Mouse (Mus musculus) kidney, embryonic 16.5 days (tissue): ENCODE results near the gene Rac3. TPM values are rescaled to one million over a fixed set of nuclear protein-coding genes. Genes with fewer than 3 reads are reported as not detected.
"Not testable (repeated sequence)": the region's sequence is repeated elsewhere in the genome, so short reads cannot be mapped to it uniquely, and the experiment has no call there.

ENCODE experiments used
- ATAC-seq: fragments of 200-750 bp; cut with Nextera tagmentation; 2 replicates; pipeline ENCODE4 v1.8.0; 2017; ENCODE audit warnings: moderate TSS enrichment; ENCODE audit not compliant: low FRiP score, low TSS enrichment
- H3K27ac ChIP-seq: fragments of 300-500 bp; sonication (generic); 2 replicates; pipeline ENCODE4 v1.5.1; 2014; ENCODE audit warnings: low read length
- H3K27me3 ChIP-seq: fragments of 300-500 bp; sonication (generic); 2 replicates; pipeline ENCODE4 v1.6.1; 2014; ENCODE audit warnings: low read length, control low read depth, mixed read lengths; ENCODE audit not compliant: insufficient read depth
- H3K36me3 ChIP-seq: fragments of 300-500 bp; sonication (generic); 2 replicates; pipeline ENCODE4 v1.6.1; 2014; ENCODE audit warnings: low read length, control low read depth, mixed read lengths; ENCODE audit not compliant: insufficient read depth
- H3K4me1 ChIP-seq: fragments of 300-500 bp; sonication (generic); 2 replicates; pipeline ENCODE4 v1.6.1; 2014; ENCODE audit warnings: low read length, control low read depth, mixed read lengths; ENCODE audit not compliant: insufficient read depth
- H3K4me2 ChIP-seq: fragments of 300-500 bp; sonication (generic); replicated peaks from 2 replicates; pipeline ENCODE4 v1.6.1; 2014; ENCODE audit warnings: low read depth, low read length
- H3K4me3 ChIP-seq: fragments of 300-500 bp; sonication (generic); 2 replicates; pipeline ENCODE4 v1.5.1; 2014; ENCODE audit warnings: mild to moderate bottlenecking, low read length
- H3K9ac ChIP-seq: fragments of 300-500 bp; sonication (generic); replicated peaks from 2 replicates; pipeline ENCODE4 v1.6.1; 2014; ENCODE audit warnings: low read length
- H3K9me3 ChIP-seq: fragments of 300-500 bp; sonication (generic); 2 replicates; pipeline ENCODE4 v1.6.1; 2016; ENCODE audit warnings: low read length, control low read depth
- WGBS: fragments of 180-500 bp; shearing (Covaris S2); extraction: QIAGEN DNeasy Blood & Tissue Kit; methylation state at CpG from one replicate; pipeline ENCODE4 v1.1.7; 2014; 5-methylcytosine and 5-hydroxymethylcytosine counted together
- polyA plus RNA-seq: library from polyadenylated mRNA; unstranded; fragments of >200 nt; fragmentation: Nextera tagmentation; extraction: Ambion mirVana; gene quantifications from 2 replicates; pipeline ENCODE4 v1.2.1, GENCODE M21; 2015

Rac3 gene
- polyA plus RNA-seq, 1 experiment from 2014 or later = 38.7 TPM

DNA sequence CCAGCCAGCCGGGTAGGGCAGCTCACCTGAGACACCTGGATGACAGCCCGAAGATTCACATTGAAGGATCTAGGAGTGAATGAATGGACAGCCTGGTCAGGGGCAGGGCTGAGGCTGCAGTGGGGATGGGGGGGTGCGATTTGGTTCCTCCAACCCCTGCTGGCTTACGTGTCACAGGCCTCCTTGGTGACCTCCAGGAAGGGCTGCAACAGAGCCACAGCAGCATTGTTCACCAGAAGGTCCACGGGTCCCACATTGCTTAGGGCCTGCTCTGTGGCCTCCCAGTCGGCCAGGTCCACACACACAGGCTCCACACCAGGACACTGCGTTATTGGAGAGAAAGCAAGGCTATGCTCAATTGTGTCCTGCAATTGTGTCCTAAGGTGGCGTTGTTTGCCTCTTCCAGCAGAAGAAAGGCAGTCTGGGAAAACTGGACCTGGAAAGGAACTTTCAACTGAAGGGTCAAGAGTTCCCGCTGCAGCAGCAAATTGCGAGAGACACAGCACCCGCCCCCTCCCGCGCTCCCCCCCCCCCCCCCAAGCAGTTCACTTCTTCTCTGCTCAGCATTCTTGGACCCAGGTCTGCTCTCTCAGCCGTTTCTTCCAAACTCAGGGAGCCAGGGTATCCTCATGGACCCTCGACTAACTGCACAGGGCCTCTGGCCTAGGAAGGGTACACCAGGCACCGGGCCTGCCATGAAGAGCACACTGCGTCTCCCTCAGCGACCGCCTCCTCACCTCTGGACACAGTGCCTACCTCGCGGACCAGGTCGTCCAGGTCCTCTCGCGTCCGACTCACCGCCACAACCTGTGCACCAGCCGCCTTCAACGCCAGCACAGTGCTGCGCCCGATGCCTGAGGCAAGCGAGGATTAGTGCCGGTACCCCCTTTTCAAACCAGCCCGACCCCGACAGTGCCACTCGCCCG is 5.2 kb downstream of the Rac3 start:
- 19% methylated on average over 33 of the region's 36 CpGs for WGBS
- ATAC-seq = peak; percentile 62
- peak overlapping the region; percentile 72 for H3K4me3 ChIP-seq
- H3K27me3 ChIP-seq = peaks cover 6% of the 10 kb centered on the region; the same call in 1 of the 2 replicates
- H3K9me3 ChIP-seq = no peaks in the 10 kb centered on the region
- H3K36me3 ChIP-seq = no peaks in the 10 kb centered on the region
- H3K9ac ChIP-seq = peak overlapping the region; percentile 68
- H3K4me2 ChIP-seq = peak overlapping the region; percentile 92
- peak overlapping the region; percentile 61; the same call in 1 of the 2 replicates for H3K27ac ChIP-seq
- peaks cover 20% of the 10 kb centered on the region for H3K4me1 ChIP-seq

GRCm38 (mm10) chr11:120727169-120727527 is 5.9 kb downstream of the Rac3 start, which contains the start of gene Dcxr:
TSS of gene Dcxr (minus strand) at chr11:120727281.
- peak within 1 kb of the TSS; percentile 92 for H3K4me2 ChIP-seq
- H3K36me3 ChIP-seq = no peaks in the 10 kb centered on the region
- peaks cover 6% of the 10 kb centered on the region; the same call in 1 of the 2 replicates for H3K27me3 ChIP-seq
- peak within 1 kb of the TSS; percentile 68 for H3K9ac ChIP-seq
- H3K9me3 ChIP-seq = no peaks in the 10 kb centered on the region
- WGBS = 0% methylated on average over 14 of the region's 14 CpGs
- H3K4me1 ChIP-seq = peaks cover 15% of the 10 kb centered on the region
- H3K4me3 ChIP-seq = peak within 1 kb of the TSS; percentile 72
- peak within 1 kb of the TSS; percentile 61; the same call in 1 of the 2 replicates for H3K27ac ChIP-seq
- peak; percentile 93 for ATAC-seq

- H3K9ac ChIP-seq = no peak overlapping the region
- H3K4me3 ChIP-seq = no peak overlapping the region
- H3K4me2 ChIP-seq = peak overlapping the region; percentile 92
- H3K27me3 ChIP-seq = peaks cover 2% of the 10 kb centered on the region; the same call in 1 of the 2 replicates
- H3K36me3 ChIP-seq = no peaks in the 10 kb centered on the region
- WGBS = 58% methylated on average over 11 of the region's 12 CpGs
- H3K4me1 ChIP-seq = peaks cover 11% of the 10 kb centered on the region
- no peak for ATAC-seq
- no peak overlapping the region for H3K27ac ChIP-seq
- H3K9me3 ChIP-seq = no peaks in the 10 kb centered on the region
These were observed 6.3 kb downstream of the Rac3 start for GRCm38 (mm10) chr11:120727564-120727963.

DNA sequence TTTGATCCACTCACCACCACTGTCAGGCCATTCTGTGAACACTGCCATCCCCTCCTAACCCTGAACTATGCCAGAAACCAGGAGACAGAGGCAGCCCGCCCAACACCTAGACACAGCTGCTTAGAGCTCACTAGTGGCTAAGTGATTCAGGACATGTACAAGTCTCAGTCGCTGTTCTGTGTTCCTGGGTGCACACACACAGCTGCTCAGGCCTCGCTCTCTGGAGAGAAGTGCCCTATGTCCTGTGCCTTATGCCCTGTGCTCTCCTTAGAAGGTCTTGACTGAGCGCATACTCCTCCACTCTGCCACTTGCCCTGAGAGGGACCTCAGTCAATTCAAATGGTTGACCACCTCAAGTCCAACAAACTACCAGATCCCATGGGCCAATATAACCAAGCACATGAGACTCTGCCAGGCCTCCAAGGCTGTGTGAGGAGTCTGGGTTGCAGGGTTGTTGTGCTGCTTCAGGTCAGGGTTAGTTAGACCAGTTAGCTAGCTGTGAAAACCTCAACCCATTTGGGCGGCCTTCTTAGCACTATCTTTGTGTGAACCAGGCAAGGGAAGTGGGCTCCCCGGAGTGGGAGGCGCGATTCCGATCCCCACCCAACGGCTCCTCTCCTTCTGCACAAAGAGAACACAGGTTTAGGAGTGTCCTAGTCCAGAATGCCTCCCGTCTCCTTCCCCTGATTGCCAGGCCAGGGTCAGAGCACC is 7.4 kb downstream of the Rac3 start:
- Histone ChIP-seq H3K27me3 (no peaks in the 10 kb centered on the region), H3K4me2 (peak overlapping the region; percentile 50; the same call in 1 of the 2 replicates), H3K4me3 (no peak overlapping the region), H3K4me1 (peaks cover 11% of the 10 kb centered on the region; the same call in 1 of the 2 replicates), H3K36me3 (no peaks in the 10 kb centered on the region), H3K9ac (0 out of 2 replicates have a peak overlapping the region, but pooled peaks have one; percentile 50), H3K27ac (no peak overlapping the region), H3K9me3 (no peaks in the 10 kb centered on the region)
- ATAC-seq = no peak
- WGBS = 70% methylated on average over 11 of the region's 11 CpGs

- H3K4me2 ChIP-seq = peak overlapping the region; percentile 50
- H3K36me3 ChIP-seq, H3K27me3 ChIP-seq, H3K27ac ChIP-seq, ATAC-seq, H3K9me3 ChIP-seq: not testable (repeated sequence)
- peak overlapping the region; percentile 50; the same call in 1 of the 2 replicates for H3K9ac ChIP-seq
- peak overlapping the region; percentile 19 for H3K4me3 ChIP-seq
- WGBS = 2% methylated on average over 17 of the region's 21 CpGs
- H3K4me1 ChIP-seq = peaks cover 11% of the 10 kb centered on the region; the same call in 1 of the 2 replicates
These were observed 8.3 kb downstream of the Rac3 start for GRCm38 (mm10) chr11:120729432-120730050.

DNA sequence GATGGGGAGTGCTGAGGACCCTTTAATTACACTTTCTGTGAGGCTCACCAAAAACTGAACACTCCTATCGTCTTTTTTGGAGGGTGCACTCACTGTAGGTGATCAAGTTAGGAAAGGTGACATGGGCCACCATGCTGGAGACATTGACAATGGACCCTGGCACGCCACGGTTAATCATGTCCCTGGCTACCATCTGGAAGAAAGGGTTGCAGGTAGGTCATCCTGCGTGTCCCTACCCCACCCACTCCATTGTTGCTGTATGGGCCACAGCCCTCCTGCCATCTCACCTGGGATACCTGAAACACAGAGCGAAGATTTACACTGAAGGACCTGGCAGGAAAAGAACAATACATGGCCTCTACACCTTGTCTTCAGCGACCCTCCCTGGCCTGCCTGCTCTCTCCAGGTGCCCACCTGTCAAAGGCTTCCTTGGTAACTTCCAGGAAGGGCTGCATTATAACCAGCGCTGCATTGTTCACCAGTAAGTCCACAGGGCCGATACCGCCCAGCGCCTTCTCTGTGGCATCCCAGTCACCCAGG is 9.1 kb downstream of the Rac3 start:
- Histone ChIP-seq H3K4me1 (peaks cover 11% of the 10 kb centered on the region; the same call in 1 of the 2 replicates), H3K27ac (no peak overlapping the region), H3K4me3 (no peak overlapping the region), H3K9ac (no peak overlapping the region), H3K4me2 (no peak overlapping the region), H3K27me3 (no peaks in the 10 kb centered on the region), H3K36me3 (no peaks in the 10 kb centered on the region), H3K9me3 (no peaks in the 10 kb centered on the region)
- ATAC-seq = no peak
- 90% methylated on average over 10 of the region's 10 CpGs for WGBS

DNA sequence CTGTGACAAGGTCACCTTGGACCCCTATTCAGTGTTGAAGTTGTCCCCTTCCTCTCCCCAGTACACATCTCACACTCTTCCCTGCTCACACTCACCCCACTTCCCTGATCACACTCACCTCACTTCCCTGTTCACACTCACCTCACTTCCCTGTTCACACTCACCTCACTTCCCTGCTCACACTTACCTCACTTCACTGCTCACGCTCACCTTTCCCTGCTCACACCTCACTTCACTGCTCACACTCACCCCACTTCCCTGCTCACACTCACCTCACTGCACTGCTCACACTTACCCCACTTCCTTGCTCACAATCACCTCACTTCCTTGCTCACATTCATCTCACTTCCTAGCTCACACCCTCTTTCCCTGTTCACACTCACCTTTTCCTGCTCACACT is 10.1 kb downstream of the Rac3 start:
- Histone ChIP-seq H3K27me3 (no peaks in the 10 kb centered on the region), H3K36me3 (no peaks in the 10 kb centered on the region), H3K27ac (no peak overlapping the region), H3K4me2 (no peak overlapping the region), H3K4me3 (no peak overlapping the region), H3K4me1 (peaks cover 8% of the 10 kb centered on the region; the same call in 1 of the 2 replicates), H3K9ac (no peak overlapping the region), H3K9me3 (no peaks in the 10 kb centered on the region)
- ATAC-seq = no peak
- WGBS = 95% methylated on average over 1 of the region's 1 CpGs

- 0 out of 2 replicates have a peak, but pooled peaks cover 4% of the 10 kb centered on the region for H3K4me1 ChIP-seq
- H3K27me3 ChIP-seq = no peaks in the 10 kb centered on the region
- no peak for ATAC-seq
- 55% methylated on average over 12 of the region's 12 CpGs for WGBS
- H3K27ac ChIP-seq = no peak within 1 kb of the TSS
- no peak within 1 kb of the TSS for H3K4me3 ChIP-seq
- H3K4me2 ChIP-seq = no peak within 1 kb of the TSS
- no peaks in the 10 kb centered on the region for H3K9me3 ChIP-seq
- no peak within 1 kb of the TSS for H3K9ac ChIP-seq
- H3K36me3 ChIP-seq = no peaks in the 10 kb centered on the region
These were observed 10.8 kb downstream of the Rac3 start, which contains the start of gene Cbr2 for GRCm38 (mm10) chr11:120731858-120732680. TSS of gene Cbr2 (minus strand) at chr11:120732114.
